Mouse (Mus musculus) G1E-ER4 (cell line): Measurements from ENCODE around the gene Spcs1. TPM values are rescaled to one million over a fixed set of nuclear protein-coding genes. Genes with fewer than 3 reads are reported as not detected.

Source experiments
- GATA1 ChIP-seq: IDR thresholded peaks from one replicate; pipeline ENCODE4 v1.8.0; 2012; ENCODE audit warnings: low read length, inconsistent platforms
- polyA plus RNA-seq: library from polyadenylated mRNA; stranded (reverse); fragments of >175 nt; gene quantifications from 2 replicates; pipeline ENCODE4 v1.2.3, GENCODE M21; 2012

The Spcs1 gene
- polyA plus RNA-seq: 20.9 and 23.5 TPM in 2 replicates

GRCm38 (mm10) chr14:31001307-31002205 is at the start of gene Spcs1, which contains the start of gene Glt8d1:
Spcs1 (minus strand) TSS chr14:31001672.
Glt8d1 (plus strand) TSS chr14:31001400.
- no peak for TF ChIP-seq GATA1

GRCm38 (mm10) chr14:31045817-31046216 is 44.3 kb upstream of the Spcs1 start:
- TF ChIP-seq GATA1: no peak

GRCm38 (mm10) chr14:31045296-31045695 is 43.8 kb upstream of the Spcs1 start:
- TF ChIP-seq GATA1: no peak

GRCm38 (mm10) chr14:31025785-31026184 is 24.3 kb upstream of the Spcs1 start:
- TF ChIP-seq GATA1: no peak

- no peak for TF ChIP-seq GATA1
These were observed 21.1 kb upstream of the Spcs1 start for GRCm38 (mm10) chr14:31022579-31022978.

- no peak for TF ChIP-seq GATA1
These were observed 18.1 kb upstream of the Spcs1 start for GRCm38 (mm10) chr14:31019331-31020205.

- TF ChIP-seq GATA1: no peak
These were observed 17.4 kb upstream of the Spcs1 start, which contains the start of the genes Pbrm1 and Gnl3 for GRCm38 (mm10) chr14:31018860-31019291. Pbrm1 (plus strand) TSS chr14:31019138. Gnl3 (minus strand) TSS chr14:31019152.

GRCm38 (mm10) chr14:31017854-31018253 is 16.4 kb upstream of the Spcs1 start:
- TF ChIP-seq GATA1: no peak

GRCm38 (mm10) chr14:31016063-31016462 is 14.6 kb upstream of the Spcs1 start:
- peak; percentile 69 for TF ChIP-seq GATA1

- no peak for TF ChIP-seq GATA1
These were observed 12.5 kb upstream of the Spcs1 start for GRCm38 (mm10) chr14:31013928-31014327.

GRCm38 (mm10) chr14:31011588-31011987 is 10.1 kb upstream of the Spcs1 start:
- TF ChIP-seq GATA1: no peak

- TF ChIP-seq GATA1: peak; percentile 38
These were observed 5.3 kb upstream of the Spcs1 start for GRCm38 (mm10) chr14:31006779-31007178.

GRCm38 (mm10) chr14:31004527-31004926 is 3.1 kb upstream of the Spcs1 start:
- TF ChIP-seq GATA1: no peak

GRCm38 (mm10) chr14:31000816-31001306 is 611 bp downstream of the Spcs1 start:
- TF ChIP-seq GATA1: no peak

- no peak for TF ChIP-seq GATA1
These were observed 1.1 kb downstream of the Spcs1 start for GRCm38 (mm10) chr14:31000356-31000755.

GRCm38 (mm10) chr14:30996417-30996816 is 5.1 kb downstream of the Spcs1 start:
- TF ChIP-seq GATA1: no peak
